Mouse (Mus musculus) MEL-GATA-1-ER (cell line): ENCODE data around the gene Map4k5.

Experiments
- DNase-seq: peaks from one replicate; pipeline ENCODE4 v3.0.0-alpha.2; 2012; ENCODE audit warnings: low read depth; ENCODE audit errors: extremely low read depth

Map4k5 gene

GRCm38 (mm10) chr12:69788380-69788779 lies 104.6 kb downstream of the Map4k5 start:
- no peak for DNase-seq

GRCm38 (mm10) chr12:69785471-69785870 lies 107.5 kb downstream of the Map4k5 start:
- DNase-seq: no peak

- no peak for DNase-seq
Observed at GRCm38 (mm10) chr12:69783247-69784025, 109.6 kb downstream of the Map4k5 start.

GRCm38 (mm10) chr12:69781935-69782650 lies 110.9 kb downstream of the Map4k5 start:
- no peak for DNase-seq

- DNase-seq: no peak
Observed at GRCm38 (mm10) chr12:69781480-69781879, 111.5 kb downstream of the Map4k5 start.

GRCm38 (mm10) chr12:69777957-69778356 lies 115.0 kb downstream of the Map4k5 start:
- no peak for DNase-seq

- DNase-seq: no peak
Observed at GRCm38 (mm10) chr12:69777341-69777730, 115.7 kb downstream of the Map4k5 start.

- no peak for DNase-seq
Observed at GRCm38 (mm10) chr12:69776607-69777340, 116.2 kb downstream of the Map4k5 start.

- DNase-seq: no peak
Observed at GRCm38 (mm10) chr12:69768841-69769240, 124.2 kb downstream of the Map4k5 start.

- DNase-seq: no peak
Observed at GRCm38 (mm10) chr12:69767476-69768258, 125.3 kb downstream of the Map4k5 start.

GRCm38 (mm10) chr12:69766185-69766904 lies 126.7 kb downstream of the Map4k5 start:
- DNase-seq: no peak

GRCm38 (mm10) chr12:69765543-69765942 lies 127.5 kb downstream of the Map4k5 start:
- no peak for DNase-seq

- DNase-seq: no peak
Observed at GRCm38 (mm10) chr12:69761603-69762002, 131.4 kb downstream of the Map4k5 start.

GRCm38 (mm10) chr12:69760743-69761406 lies 132.1 kb downstream of the Map4k5 start:
- DNase-seq: no peak

- DNase-seq: no peak
Observed at GRCm38 (mm10) chr12:69760014-69760413, 133.0 kb downstream of the Map4k5 start.

GRCm38 (mm10) chr12:69759267-69759885 lies 133.6 kb downstream of the Map4k5 start:
- DNase-seq: peak; percentile 79

- peak; percentile 51 for DNase-seq
Observed at GRCm38 (mm10) chr12:69758221-69759185, 134.5 kb downstream of the Map4k5 start.

GRCm38 (mm10) chr12:69757418-69758141 lies 135.4 kb downstream of the Map4k5 start:
- peak; percentile 98 for DNase-seq
